Mouse (Mus musculus): ENCODE data around the gene Fkbp6. TPM values are rescaled to one million over a fixed set of nuclear protein-coding genes. Genes with fewer than 3 reads are reported as not detected.

Fkbp6 gene
- polyA plus RNA-seq, 1 experiment from 2014 or later, result 0.13 TPM

DNA sequence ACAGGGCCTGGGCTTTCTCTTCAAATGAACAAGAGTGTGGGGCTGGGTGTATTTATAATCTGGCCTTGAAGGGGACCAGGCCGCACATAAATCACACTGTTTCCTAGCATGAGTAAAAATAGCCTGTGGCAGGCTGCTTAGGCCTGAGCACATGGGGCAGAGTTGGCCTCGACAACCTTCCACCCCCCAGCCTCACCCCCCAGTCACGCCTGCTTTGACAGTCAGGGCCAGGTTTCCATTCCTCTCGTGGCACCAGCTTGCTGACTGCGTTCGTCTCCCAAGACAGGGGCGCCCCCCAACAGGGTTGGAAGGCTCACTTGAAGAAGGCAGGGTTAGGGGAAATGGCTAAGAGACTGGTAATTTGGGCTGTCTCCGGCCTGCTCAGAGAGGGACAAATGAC, 80.4 kb downstream of the Fkbp6 start:
- Histone ChIP-seq H3K4me1 (replicated peaks) (peaks cover 17% of the 10 kb centered on the region), H3K9ac (no peak overlapping the region)
- 84% methylated on average over 8 of the region's 8 CpGs for WGBS

DNA sequence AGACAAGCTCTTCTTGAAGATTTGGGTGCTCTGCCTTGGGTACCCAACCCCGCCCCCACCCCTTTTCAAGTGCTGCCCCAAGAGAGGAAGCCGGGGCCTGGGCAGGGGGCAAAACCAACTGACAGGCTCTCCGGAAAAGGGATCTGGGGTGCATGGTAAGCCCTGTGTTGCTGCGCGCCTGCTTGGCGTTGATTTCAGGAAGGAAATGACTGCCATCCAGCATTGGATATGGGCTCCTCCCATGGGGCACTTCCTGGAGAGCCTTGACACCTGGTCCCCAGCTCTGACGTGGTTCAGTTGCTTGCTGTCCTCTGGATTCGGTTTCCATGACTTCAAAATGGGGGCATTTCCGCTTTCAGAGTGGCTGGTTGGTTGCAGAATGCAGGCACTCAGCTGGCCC, 85.3 kb downstream of the Fkbp6 start:
- peak overlapping the region; percentile 80 for H3K27ac ChIP-seq
- H3K27me3 ChIP-seq, result no peaks in the 10 kb centered on the region
- no peak overlapping the region for H3K4me3 ChIP-seq
- 45% methylated on average over 9 of the region's 9 CpGs for WGBS
- ATAC-seq (ENCODE audit: low FRiP score), result peak; percentile 61
- peaks cover 25% of the 10 kb centered on the region for H3K4me1 ChIP-seq (replicated peaks)
- H3K36me3 ChIP-seq, result no peaks in the 10 kb centered on the region
- H3K4me2 ChIP-seq, result peak overlapping the region; percentile 6; the same call in 1 of the 2 replicates
- peak overlapping the region; percentile 31; the same call in 1 of the 2 replicates for H3K9ac ChIP-seq
- no peaks in the 10 kb centered on the region for H3K9me3 ChIP-seq

More for the DNA sequence above, 80.4 kb downstream of the Fkbp6 start:
- no peak overlapping the region for H3K27ac ChIP-seq
- H3K9me3 ChIP-seq, result no peaks in the 10 kb centered on the region
- no peak overlapping the region for H3K4me2 ChIP-seq
- H3K36me3 ChIP-seq, result no peaks in the 10 kb centered on the region
- no peak overlapping the region for H3K4me3 ChIP-seq
- no peaks in the 10 kb centered on the region for H3K27me3 ChIP-seq
- no peak for ATAC-seq (ENCODE audit: low FRiP score)

GRCm38 (mm10) chr5:135263866-135264503, 85.9 kb downstream of the Fkbp6 start:
- no peaks in the 10 kb centered on the region for H3K36me3 ChIP-seq
- WGBS, result 18% methylated on average over 17 of the region's 17 CpGs
- H3K4me3 ChIP-seq, result no peak overlapping the region
- H3K4me1 ChIP-seq (replicated peaks), result peaks cover 26% of the 10 kb centered on the region
- peak overlapping the region; percentile 6; the same call in 1 of the 2 replicates for H3K4me2 ChIP-seq
- H3K27me3 ChIP-seq, result no peaks in the 10 kb centered on the region
- peak; percentile 92 for ATAC-seq (ENCODE audit: low FRiP score)
- peak overlapping the region; percentile 80 for H3K27ac ChIP-seq
- H3K9ac ChIP-seq, result peak overlapping the region; percentile 31; the same call in 1 of the 2 replicates
- no peaks in the 10 kb centered on the region for H3K9me3 ChIP-seq

DNA sequence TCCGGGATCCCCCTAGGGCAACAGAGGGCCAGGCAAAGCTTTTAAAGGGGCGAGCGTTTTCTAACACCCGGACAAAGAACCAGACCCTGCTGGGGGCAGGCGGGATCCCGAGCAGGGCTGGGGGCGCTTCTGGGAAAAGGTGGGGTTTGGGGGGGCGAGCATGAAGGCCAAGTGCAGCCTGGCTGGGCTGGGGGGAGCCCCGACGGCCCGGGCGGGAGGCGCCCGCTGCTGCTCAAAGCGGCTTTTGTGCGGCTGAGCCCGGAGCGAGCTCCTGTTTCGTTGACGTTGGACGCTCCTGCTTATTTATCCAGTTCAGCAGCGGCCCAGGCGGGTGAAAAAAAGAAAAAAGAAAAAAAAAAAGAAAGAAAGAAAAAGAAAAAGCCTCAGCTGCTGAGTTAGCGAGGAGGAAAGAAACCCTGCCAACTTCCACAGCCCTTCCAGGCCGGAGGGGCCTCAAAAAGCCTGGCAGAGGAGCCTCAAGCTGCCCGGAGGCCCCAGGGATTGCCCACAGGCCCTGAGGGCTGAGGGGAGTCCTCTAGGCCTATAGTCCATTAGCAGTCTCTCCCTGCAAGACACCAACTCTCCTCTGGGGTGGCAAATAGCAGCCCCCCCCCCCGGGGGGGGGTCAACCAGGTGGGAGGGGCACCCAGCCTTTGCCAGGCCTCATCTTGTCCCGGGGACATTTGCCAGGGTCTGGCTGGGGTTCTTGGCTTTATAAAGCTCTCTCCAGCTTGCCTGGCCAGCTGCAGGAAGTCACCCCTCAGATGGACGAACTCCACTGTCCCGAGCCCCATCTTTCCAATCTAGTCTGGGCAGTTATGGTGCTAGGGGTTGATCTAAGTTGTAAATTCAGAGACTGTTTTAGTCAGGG, 91.3 kb downstream of the Fkbp6 start:
- H3K27ac ChIP-seq, result peak overlapping the region; percentile 87
- peaks cover 34% of the 10 kb centered on the region for H3K4me1 ChIP-seq (replicated peaks)
- peak overlapping the region; percentile 49 for H3K4me2 ChIP-seq
- 13% methylated on average over 29 of the region's 30 CpGs for WGBS
- no peaks in the 10 kb centered on the region for H3K36me3 ChIP-seq
- H3K27me3 ChIP-seq, result no peaks in the 10 kb centered on the region
- no peaks in the 10 kb centered on the region for H3K9me3 ChIP-seq
- peak; percentile 11; the same call in 1 of the 2 replicates for ATAC-seq (ENCODE audit: low FRiP score)
- peak overlapping the region; percentile 68 for H3K9ac ChIP-seq
- peak overlapping the region; percentile 18 for H3K4me3 ChIP-seq

- H3K27me3 ChIP-seq, result no peaks in the 10 kb centered on the region
- H3K9ac ChIP-seq, result no peak overlapping the region
- H3K4me1 ChIP-seq (replicated peaks), result peaks cover 40% of the 10 kb centered on the region
- H3K4me3 ChIP-seq, result no peak overlapping the region
- no peaks in the 10 kb centered on the region for H3K36me3 ChIP-seq
- no peak overlapping the region for H3K4me2 ChIP-seq
- H3K9me3 ChIP-seq, result no peaks in the 10 kb centered on the region
- peak overlapping the region; percentile 87 for H3K27ac ChIP-seq
- 84% methylated on average over 12 of the region's 12 CpGs for WGBS
- no peak for ATAC-seq (ENCODE audit: low FRiP score)
Measured at GRCm38 (mm10) chr5:135257559-135257958, 92.3 kb downstream of the Fkbp6 start.

GRCm38 (mm10) chr5:135256166-135256565, 93.7 kb downstream of the Fkbp6 start:
- WGBS, result 96% methylated on average over 3 of the region's 3 CpGs
- no peaks in the 10 kb centered on the region for H3K9me3 ChIP-seq

DNA sequence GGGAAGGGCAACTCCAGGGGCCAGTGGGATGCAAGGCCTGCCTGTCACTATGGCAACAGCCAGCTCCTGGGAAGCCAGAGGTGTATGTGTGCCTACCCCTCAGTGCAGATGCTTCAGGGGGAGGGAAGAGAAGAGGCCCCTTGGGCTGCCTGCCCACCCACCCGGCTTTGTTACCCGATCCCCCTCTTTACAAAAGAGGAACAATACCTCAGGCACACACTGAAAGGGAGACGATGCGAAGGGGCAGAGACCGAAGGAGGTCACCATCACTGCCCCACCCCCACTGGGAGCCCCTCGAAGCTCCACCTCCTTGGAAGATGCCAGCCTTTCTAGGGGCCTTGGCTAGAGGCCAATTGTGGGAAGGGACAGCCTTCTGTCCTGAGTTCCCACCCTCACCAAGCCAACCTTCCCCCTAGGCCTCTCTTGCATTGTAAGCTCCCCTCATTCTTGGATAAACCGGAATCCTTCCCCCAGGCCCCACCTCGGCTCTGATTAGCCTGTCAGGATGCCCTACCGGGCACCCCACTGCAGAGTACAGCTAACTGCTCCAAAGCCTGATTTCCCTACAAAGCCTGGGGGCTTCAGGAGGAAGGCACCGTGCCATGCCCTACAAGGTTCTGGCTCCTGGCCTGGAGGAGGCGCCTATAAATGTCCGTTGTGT, 96.0 kb downstream of the Fkbp6 start:
- Histone ChIP-seq H3K27me3 (peaks cover 18% of the 10 kb centered on the region), H3K9me3 (no peaks in the 10 kb centered on the region), H3K4me2 (peak overlapping the region; percentile 18; the same call in 1 of the 2 replicates), H3K36me3 (no peaks in the 10 kb centered on the region), H3K27ac (peak overlapping the region; percentile 80), H3K4me1 (replicated peaks) (peaks cover 54% of the 10 kb centered on the region), H3K4me3 (no peak overlapping the region), H3K9ac (0 out of 2 replicates have a peak overlapping the region, but pooled peaks have one; percentile 43)
- ATAC-seq (ENCODE audit: low FRiP score), result peak; percentile 81
- 3% methylated on average over 12 of the region's 12 CpGs for WGBS

More at GRCm38 (mm10) chr5:135256166-135256565, 93.7 kb downstream of the Fkbp6 start:
- H3K27me3 ChIP-seq, result no peaks in the 10 kb centered on the region
- no peak overlapping the region for H3K4me3 ChIP-seq
- no peak for ATAC-seq (ENCODE audit: low FRiP score)
- H3K9ac ChIP-seq, result no peak overlapping the region
- H3K36me3 ChIP-seq, result no peaks in the 10 kb centered on the region
- peaks cover 47% of the 10 kb centered on the region for H3K4me1 ChIP-seq (replicated peaks)
- H3K27ac ChIP-seq, result no peak overlapping the region
- no peak overlapping the region for H3K4me2 ChIP-seq

- peak; percentile 76 for ATAC-seq (ENCODE audit: low FRiP score)
- H3K4me3 ChIP-seq, result peak within 1 kb of the TSS; percentile 64
- under 1% methylated on average over 33 of the region's 51 CpGs for WGBS
- peaks cover 59% of the 10 kb centered on the region for H3K4me1 ChIP-seq (replicated peaks)
- peak within 1 kb of the TSS; percentile 93 for H3K4me2 ChIP-seq
- H3K36me3 ChIP-seq, result peaks cover 12% of the 10 kb centered on the region
- H3K27ac ChIP-seq, result peak within 1 kb of the TSS; percentile 26; the same call in 1 of the 2 replicates
- peaks cover 19% of the 10 kb centered on the region for H3K27me3 ChIP-seq
- no peaks in the 10 kb centered on the region for H3K9me3 ChIP-seq
- H3K9ac ChIP-seq, result peak within 1 kb of the TSS; percentile 77
Measured at GRCm38 (mm10) chr5:135251079-135251454, 98.8 kb downstream of the Fkbp6 start, which contains the start of gene Fzd9. Gene Fzd9 (minus strand): TSS chr5:135251230.

DNA sequence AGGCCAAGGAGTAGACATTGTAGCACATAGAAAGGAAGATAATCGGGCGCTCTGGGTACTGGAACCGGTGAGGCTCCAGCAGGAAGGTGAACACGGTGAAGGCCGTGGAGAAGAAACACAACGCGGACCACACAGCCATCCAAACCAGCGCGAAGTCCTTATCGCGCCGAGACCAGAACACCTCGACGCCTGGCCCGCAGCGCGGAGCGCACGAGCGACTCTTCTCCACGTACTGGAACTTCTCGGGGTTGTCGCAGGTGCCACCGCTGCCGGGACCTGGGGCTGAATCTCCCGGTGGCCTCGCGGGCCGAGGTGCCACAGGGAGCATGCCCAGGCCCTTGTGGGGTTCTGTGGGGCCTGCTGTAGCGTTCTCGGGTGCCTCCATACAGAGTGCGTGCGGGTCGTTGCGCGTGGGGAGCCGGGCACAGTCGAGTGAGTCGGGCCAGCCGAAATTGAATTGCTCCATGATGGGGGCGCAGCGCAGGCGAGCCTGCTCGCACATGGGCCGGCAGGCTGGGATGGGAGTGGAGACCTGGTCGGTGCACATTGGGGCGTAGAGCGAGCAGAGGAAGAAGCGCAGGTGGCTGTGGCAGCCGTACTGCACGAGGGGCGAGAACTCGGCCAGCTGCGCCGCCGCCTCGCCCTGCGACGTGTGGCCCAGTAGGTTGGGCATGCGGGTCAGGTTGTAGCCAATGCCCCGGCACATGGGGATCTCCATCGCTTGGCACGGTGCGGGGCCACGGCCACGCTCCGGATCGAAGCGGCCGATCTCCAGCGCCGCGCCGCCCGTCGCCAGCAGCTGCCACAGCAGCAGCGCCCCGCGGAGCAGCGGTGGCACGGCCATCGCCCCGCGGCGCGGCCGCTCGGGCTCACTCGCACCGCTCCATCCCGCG, 99.4 kb downstream of the Fkbp6 start:
- Histone ChIP-seq H3K36me3 (peaks cover 19% of the 10 kb centered on the region), H3K27me3 (peaks cover 19% of the 10 kb centered on the region), H3K27ac (peak overlapping the region; percentile 26; the same call in 1 of the 2 replicates), H3K4me1 (replicated peaks) (peaks cover 60% of the 10 kb centered on the region), H3K9me3 (no peaks in the 10 kb centered on the region), H3K4me2 (peak overlapping the region; percentile 93), H3K9ac (peak overlapping the region; percentile 77), H3K4me3 (peak overlapping the region; percentile 64)
- WGBS, result 1% methylated on average over 86 of the region's 92 CpGs
- peak; percentile 58 for ATAC-seq (ENCODE audit: low FRiP score)

GRCm38 (mm10) chr5:135248956-135249676, 100.7 kb downstream of the Fkbp6 start:
- WGBS, result 65% methylated on average over 16 of the region's 16 CpGs
- Histone ChIP-seq H3K27me3 (peaks cover 19% of the 10 kb centered on the region), H3K4me1 (replicated peaks) (peaks cover 56% of the 10 kb centered on the region), H3K9me3 (no peaks in the 10 kb centered on the region), H3K9ac (peak overlapping the region; percentile 77; the same call in 1 of the 2 replicates), H3K36me3 (peaks cover 32% of the 10 kb centered on the region), H3K27ac (no peak overlapping the region), H3K4me3 (peak overlapping the region; percentile 64), H3K4me2 (peak overlapping the region; percentile 93)
- no peak for ATAC-seq (ENCODE audit: low FRiP score)

DNA sequence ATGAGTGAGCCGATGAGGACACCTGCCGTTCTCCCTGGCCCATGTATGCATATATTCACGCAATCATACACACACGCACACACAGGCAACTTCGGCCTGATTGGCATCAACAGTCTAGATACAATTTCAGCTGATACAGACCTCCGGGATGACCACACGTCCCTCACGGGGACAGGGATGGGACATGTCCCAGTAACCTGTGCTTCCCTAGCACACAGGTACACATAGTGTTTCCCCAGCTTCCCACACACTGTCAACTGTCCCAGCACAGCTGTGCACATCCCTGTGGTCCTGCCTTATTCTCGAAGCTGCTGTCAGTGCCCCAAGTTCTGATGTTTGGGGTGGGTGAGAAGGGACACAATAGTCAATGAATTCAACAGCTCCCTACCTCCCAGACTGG, 102.5 kb downstream of the Fkbp6 start:
- H3K9me3 ChIP-seq, result no peaks in the 10 kb centered on the region
- no peak for ATAC-seq (ENCODE audit: low FRiP score)
- H3K27ac ChIP-seq, result no peak overlapping the region
- peaks cover 42% of the 10 kb centered on the region for H3K4me1 ChIP-seq (replicated peaks)
- peak overlapping the region; percentile 93 for H3K4me2 ChIP-seq
- WGBS, result 76% methylated on average over 9 of the region's 9 CpGs
- H3K27me3 ChIP-seq, result peaks cover 19% of the 10 kb centered on the region
- H3K4me3 ChIP-seq, result peak overlapping the region; percentile 64
- peaks cover 49% of the 10 kb centered on the region for H3K36me3 ChIP-seq
- H3K9ac ChIP-seq, result no peak overlapping the region; the same call in 1 of the 2 replicates

Data from hindbrain, embryonic 13.5 days (tissue).